Mouse (Mus musculus) A20 (cell line): ENCODE measurements at regions not wholly inside any gene's neighbourhood (a gene's known extent, or its start where the extent isn't known, plus 50 kb on each side); places are given as distances from the start of the nearest gene placed in this dataset.
A peak's percentile ranks its signal among the peaks of the same experiment; 100 is the strongest.

Experiments used
- DNase-seq: peaks from one replicate; pipeline ENCODE4 v3.0.0-alpha.2; 2011; ENCODE audit warnings: low read depth, low spot score

- DNase-seq: no peak
Measured at GRCm38 (mm10) chr9:81140158-81140557, 493.5 kb downstream of the Htr1b start.

GRCm38 (mm10) chr9:81136366-81136765 lies 497.3 kb downstream of the Htr1b start:
- DNase-seq: no peak

- no peak for DNase-seq
Measured at GRCm38 (mm10) chr9:81113044-81113443, 520.6 kb downstream of the Htr1b start.

GRCm38 (mm10) chr9:81073248-81073647 lies 560.4 kb downstream of the Htr1b start:
- DNase-seq: no peak

- peak; percentile 17 for DNase-seq
Measured at GRCm38 (mm10) chr9:81042521-81042920, 577.2 kb upstream of the Impg1 start.

DNA sequence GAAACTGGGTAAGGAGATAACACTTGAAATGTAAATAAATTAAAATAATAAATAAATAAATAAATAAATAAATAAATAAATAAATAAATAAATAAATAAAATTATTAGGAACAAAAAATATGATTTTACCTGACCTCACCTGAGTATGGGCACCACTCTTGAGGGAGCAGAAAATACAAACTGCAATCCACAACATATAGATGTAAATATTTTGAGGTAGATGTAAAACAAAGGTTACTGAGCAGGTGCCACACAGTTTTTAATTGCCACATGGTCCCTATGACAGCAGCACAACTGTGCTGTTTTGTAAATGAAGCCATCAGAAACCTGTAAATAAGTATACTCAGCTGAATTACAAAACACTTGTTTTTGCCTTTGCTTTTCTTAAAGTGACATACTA lies 576.7 kb upstream of the Impg1 start:
- DNase-seq: no peak
